Mouse (Mus musculus) liver, adult 2 months (tissue): Measurements from ENCODE around the gene Dcp1a.

Source experiments
- CTCF ChIP-seq: fragments of 200-500 bp; IDR thresholded peaks from 2 replicates; pipeline ENCODE4 v1.5.1; 2011; ENCODE audit warnings: low read depth, low read length, control low read depth
- POLR2A ChIP-seq: fragments of 200-500 bp; IDR thresholded peaks from 2 replicates; pipeline ENCODE4 v1.6.1; 2011; ENCODE audit warnings: low read length, control low read depth; ENCODE audit not compliant: insufficient read depth; ENCODE audit errors: extremely low read depth

DNA sequence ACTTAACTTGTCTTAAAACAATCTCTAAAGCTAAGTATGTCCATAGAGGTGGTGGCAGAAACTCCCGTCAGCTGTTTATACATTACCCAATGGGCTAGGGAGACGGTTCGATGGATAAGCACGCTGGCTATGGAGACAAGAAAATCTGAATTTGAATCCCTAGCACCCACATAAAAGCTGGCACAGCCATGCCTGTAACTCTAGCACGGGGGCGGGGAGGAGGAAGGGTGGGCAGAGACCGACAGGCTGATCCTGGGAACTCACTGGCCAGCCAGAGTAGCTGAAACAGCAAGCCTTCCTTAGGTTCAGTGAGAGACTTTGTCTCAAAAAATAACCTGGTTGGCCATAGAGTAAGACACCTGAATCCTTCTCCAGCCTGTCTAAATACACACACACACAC lies 21.9 kb upstream of the Dcp1a start:
- TF ChIP-seq POLR2A (no peak), CTCF (no peak)
